Mouse (Mus musculus): ENCODE results near the gene Zfp81.

GRCm38 (mm10) chr17:33392271-33392670, 33.6 kb upstream of the Zfp81 start:
- TF ChIP-seq EP300 (IDR thresholded peaks at IDR 0.05; ENCODE audit: insufficient read depth, low read depth, low read length) (no peak), POLR2A (IDR thresholded peaks at IDR 0.05; ENCODE audit: insufficient read depth, low read length) (no peak)
